Mouse (Mus musculus): ENCODE measurements around the gene Aldh6a1. TPM values are rescaled to one million over a fixed set of nuclear protein-coding genes. Genes with fewer than 3 reads are reported as not detected.
A peak's percentile ranks its signal among the peaks of the same experiment; 100 is the strongest.

The Aldh6a1 gene
- polyA plus RNA-seq, 1 experiment from 2014 or later, result 60.5 TPM

GRCm38 (mm10) chr12:84462856-84463255 is 12.1 kb upstream of the Aldh6a1 start:
- WGBS, result 96% methylated on average over 3 of the region's 3 CpGs
- Histone ChIP-seq H3K36me3 (ENCODE audit: control insufficient read depth, insufficient read depth, low read length) (peaks cover 74% of the 10 kb centered on the region), H3K27me3 (ENCODE audit: control insufficient read depth, insufficient read depth, low read length) (no peaks in the 10 kb centered on the region), H3K4me1 (ENCODE audit: control insufficient read depth in 2 of 2, insufficient read depth in 2 of 2, low read length in 2 of 2) (no peaks in the 10 kb centered on the region), H3K4me3 (ENCODE audit: control insufficient read depth in 1 of 2, insufficient read depth in 1 of 2, low read depth in 1 of 2, low read length in 2 of 2) (no peak overlapping the region), H3K9me3 (ENCODE audit: control insufficient read depth, low read length) (no peaks in the 10 kb centered on the region), H3K4me2 (ENCODE audit: low read length) (no peak overlapping the region), H3K27ac (replicated peaks in 1 of 2; ENCODE audit: control insufficient read depth in 1 of 2, insufficient read depth in 1 of 2, low read depth in 2 of 2, low read length in 2 of 2) (no peak overlapping the region), H3K9ac (ENCODE audit: low read length) (no peak overlapping the region)
- ATAC-seq (ENCODE audit: insufficient number of reproducible peaks, insufficient read depth, low FRiP score, low read depth), result no peak

DNA sequence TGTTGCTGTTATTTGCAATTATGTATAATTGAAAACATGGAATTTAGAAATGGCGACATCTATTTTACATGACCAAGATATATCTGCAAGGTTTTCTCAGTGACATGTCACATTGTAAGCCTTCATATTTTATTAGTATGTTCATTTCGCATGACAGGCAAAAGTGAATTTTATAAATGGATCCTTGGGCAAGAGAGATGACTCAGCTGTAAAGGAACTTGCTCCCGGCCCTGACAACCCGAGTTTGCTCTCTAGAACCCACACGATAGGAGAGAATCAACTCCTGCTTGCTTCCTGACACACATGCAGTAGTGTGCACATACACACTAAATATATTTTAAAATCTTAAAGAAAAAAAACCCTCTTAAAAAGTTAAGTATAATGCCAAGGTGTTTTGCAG is 10.6 kb upstream of the Aldh6a1 start:
- H3K9ac ChIP-seq (ENCODE audit: low read length), result no peak overlapping the region
- no peak overlapping the region for H3K27ac ChIP-seq (replicated peaks in 1 of 2; ENCODE audit: control insufficient read depth in 1 of 2, insufficient read depth in 1 of 2, low read depth in 2 of 2, low read length in 2 of 2)
- H3K9me3 ChIP-seq (ENCODE audit: control insufficient read depth, low read length), result no peaks in the 10 kb centered on the region
- H3K4me3 ChIP-seq (ENCODE audit: control insufficient read depth in 1 of 2, insufficient read depth in 1 of 2, low read depth in 1 of 2, low read length in 2 of 2), result no peak overlapping the region
- no peaks in the 10 kb centered on the region for H3K4me1 ChIP-seq (ENCODE audit: control insufficient read depth in 2 of 2, insufficient read depth in 2 of 2, low read length in 2 of 2)
- no peaks in the 10 kb centered on the region for H3K27me3 ChIP-seq (ENCODE audit: control insufficient read depth, insufficient read depth, low read length)
- WGBS, result 87% methylated on average over 5 of the region's 5 CpGs
- peaks cover 77% of the 10 kb centered on the region for H3K36me3 ChIP-seq (ENCODE audit: control insufficient read depth, insufficient read depth, low read length)
- no peak overlapping the region for H3K4me2 ChIP-seq (ENCODE audit: low read length)
- no peak for ATAC-seq (ENCODE audit: insufficient number of reproducible peaks, insufficient read depth, low FRiP score, low read depth)

DNA sequence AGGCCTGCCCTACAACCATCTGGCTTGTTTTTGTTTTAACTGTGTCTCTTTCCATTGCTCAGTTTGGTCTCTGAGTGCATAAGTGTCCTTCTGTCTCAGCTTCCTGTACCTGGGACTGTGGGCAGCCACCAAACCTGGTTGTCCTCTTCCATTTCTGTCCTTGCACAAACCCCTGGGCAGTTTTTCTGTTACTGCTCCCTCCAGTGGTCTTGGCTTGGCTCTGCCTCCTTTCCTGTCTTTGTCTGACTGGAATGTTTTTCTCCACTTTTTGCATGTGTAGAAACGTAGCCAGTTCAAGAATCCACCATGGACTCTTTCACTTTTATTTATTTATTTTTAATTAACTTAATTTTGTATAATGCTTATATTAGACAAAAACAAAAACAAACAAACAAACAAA is 9.0 kb upstream of the Aldh6a1 start:
- Histone ChIP-seq H3K4me3 (ENCODE audit: control insufficient read depth in 1 of 2, insufficient read depth in 1 of 2, low read depth in 1 of 2, low read length in 2 of 2) (no peak overlapping the region), H3K27me3 (ENCODE audit: control insufficient read depth, insufficient read depth, low read length) (no peaks in the 10 kb centered on the region), H3K4me2 (ENCODE audit: low read length) (no peak overlapping the region), H3K27ac (replicated peaks in 1 of 2; ENCODE audit: control insufficient read depth in 1 of 2, insufficient read depth in 1 of 2, low read depth in 2 of 2, low read length in 2 of 2) (no peak overlapping the region), H3K9ac (ENCODE audit: low read length) (no peak overlapping the region), H3K9me3 (ENCODE audit: control insufficient read depth, low read length) (no peaks in the 10 kb centered on the region), H3K4me1 (ENCODE audit: control insufficient read depth in 2 of 2, insufficient read depth in 2 of 2, low read length in 2 of 2) (no peaks in the 10 kb centered on the region), H3K36me3 (ENCODE audit: control insufficient read depth, insufficient read depth, low read length) (peaks cover 71% of the 10 kb centered on the region)
- WGBS, result 73% methylated on average over 1 of the region's 1 CpGs
- ATAC-seq (ENCODE audit: insufficient number of reproducible peaks, insufficient read depth, low FRiP score, low read depth), result no peak

DNA sequence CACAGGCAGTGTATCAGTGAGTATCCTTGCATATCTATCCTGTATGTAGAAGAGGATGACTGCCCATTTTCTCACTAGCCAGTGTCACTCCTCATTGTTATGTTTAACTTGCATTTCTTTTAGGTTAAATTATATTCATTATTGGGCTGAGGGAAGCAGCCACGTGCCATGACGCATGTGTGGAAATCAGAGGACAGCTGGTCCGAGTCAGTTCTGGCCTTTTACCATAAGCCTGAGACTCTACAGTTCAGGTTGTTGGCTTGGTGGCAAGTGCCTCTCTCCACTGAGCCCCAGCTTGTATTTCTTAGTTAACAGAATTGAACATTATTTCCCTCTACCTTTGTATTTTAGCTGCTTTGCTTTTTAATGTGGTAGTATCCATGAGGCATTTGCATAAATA is 6.1 kb upstream of the Aldh6a1 start:
- peaks cover 43% of the 10 kb centered on the region for H3K36me3 ChIP-seq (ENCODE audit: control insufficient read depth, insufficient read depth, low read length)
- WGBS, result 86% methylated on average over 3 of the region's 3 CpGs
- H3K9me3 ChIP-seq (ENCODE audit: control insufficient read depth, low read length), result no peaks in the 10 kb centered on the region
- no peak overlapping the region for H3K4me3 ChIP-seq (ENCODE audit: control insufficient read depth in 1 of 2, insufficient read depth in 1 of 2, low read depth in 1 of 2, low read length in 2 of 2)
- no peaks in the 10 kb centered on the region for H3K27me3 ChIP-seq (ENCODE audit: control insufficient read depth, insufficient read depth, low read length)
- no peak overlapping the region for H3K27ac ChIP-seq (replicated peaks in 1 of 2; ENCODE audit: control insufficient read depth in 1 of 2, insufficient read depth in 1 of 2, low read depth in 2 of 2, low read length in 2 of 2)
- ATAC-seq (ENCODE audit: insufficient number of reproducible peaks, insufficient read depth, low FRiP score, low read depth), result no peak
- no peak overlapping the region for H3K9ac ChIP-seq (ENCODE audit: low read length)
- H3K4me2 ChIP-seq (ENCODE audit: low read length), result no peak overlapping the region
- H3K4me1 ChIP-seq (ENCODE audit: control insufficient read depth in 2 of 2, insufficient read depth in 2 of 2, low read length in 2 of 2), result peaks cover 0 to 11% of the 10 kb centered on the region in 2 experiments; a peak in 1 of 4 replicates

GRCm38 (mm10) chr12:84451801-84452200 is 997 bp upstream of the Aldh6a1 start:
- peak overlapping the region; percentile 80 for H3K9ac ChIP-seq (ENCODE audit: low read length)
- no peaks in the 10 kb centered on the region for H3K9me3 ChIP-seq (ENCODE audit: control insufficient read depth, low read length)
- peak overlapping the region; percentile 97 for H3K4me2 ChIP-seq (ENCODE audit: low read length)
- no peaks in the 10 kb centered on the region for H3K27me3 ChIP-seq (ENCODE audit: control insufficient read depth, insufficient read depth, low read length)
- H3K4me1 ChIP-seq (ENCODE audit: control insufficient read depth in 2 of 2, insufficient read depth in 2 of 2, low read length in 2 of 2), result peaks cover 2 to 20% of the 10 kb centered on the region in 2 experiments
- WGBS, result 2% methylated on average over 11 of the region's 11 CpGs
- peaks cover 2% of the 10 kb centered on the region; the same call in 1 of the 2 replicates for H3K36me3 ChIP-seq (ENCODE audit: control insufficient read depth, insufficient read depth, low read length)
- peak overlapping the region; percentile 77 to 82 for H3K4me3 ChIP-seq (ENCODE audit: control insufficient read depth in 1 of 2, insufficient read depth in 1 of 2, low read depth in 1 of 2, low read length in 2 of 2)
- peak overlapping the region; percentile 67 to 82 for H3K27ac ChIP-seq (replicated peaks in 1 of 2; ENCODE audit: control insufficient read depth in 1 of 2, insufficient read depth in 1 of 2, low read depth in 2 of 2, low read length in 2 of 2)
- no peak for ATAC-seq (ENCODE audit: insufficient number of reproducible peaks, insufficient read depth, low FRiP score, low read depth)

DNA sequence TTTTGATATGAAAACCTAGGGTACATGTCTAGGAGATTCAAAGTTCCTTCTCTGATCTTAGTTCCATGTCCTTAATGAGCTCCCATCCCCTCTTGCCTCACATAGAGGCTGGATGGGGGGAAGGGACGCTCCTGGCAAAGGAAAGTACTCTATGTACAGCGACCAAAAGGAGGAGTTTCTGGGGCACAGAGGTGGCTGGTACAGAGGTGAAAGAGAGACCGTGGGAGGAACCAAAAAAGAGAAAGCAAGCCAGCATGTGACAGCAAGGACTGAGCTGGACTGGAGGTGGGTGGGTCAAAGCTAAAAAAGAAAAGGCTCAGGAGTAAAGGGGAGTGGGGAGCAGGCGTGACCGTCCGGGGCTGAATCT is 470 bp downstream of the Aldh6a1 start:
- H3K9me3 ChIP-seq (ENCODE audit: control insufficient read depth, low read length), result no peaks in the 10 kb centered on the region
- H3K36me3 ChIP-seq (ENCODE audit: control insufficient read depth, insufficient read depth, low read length), result no peaks in the 10 kb centered on the region
- no peak for ATAC-seq (ENCODE audit: insufficient number of reproducible peaks, insufficient read depth, low FRiP score, low read depth)
- H3K27me3 ChIP-seq (ENCODE audit: control insufficient read depth, insufficient read depth, low read length), result no peaks in the 10 kb centered on the region
- peaks cover 2 to 20% of the 10 kb centered on the region in 2 experiments for H3K4me1 ChIP-seq (ENCODE audit: control insufficient read depth in 2 of 2, insufficient read depth in 2 of 2, low read length in 2 of 2)
- H3K27ac ChIP-seq (replicated peaks in 1 of 2; ENCODE audit: control insufficient read depth in 1 of 2, insufficient read depth in 1 of 2, low read depth in 2 of 2, low read length in 2 of 2), result peak overlapping the region; percentile 82 to 87
- H3K4me2 ChIP-seq (ENCODE audit: low read length), result peak overlapping the region; percentile 97
- peak overlapping the region; percentile 81 to 82 for H3K4me3 ChIP-seq (ENCODE audit: control insufficient read depth in 1 of 2, insufficient read depth in 1 of 2, low read depth in 1 of 2, low read length in 2 of 2)
- H3K9ac ChIP-seq (ENCODE audit: low read length), result peak overlapping the region; percentile 70
- 0% methylated on average over 6 of the region's 6 CpGs for WGBS

GRCm38 (mm10) chr12:84449887-84450286 is 917 bp downstream of the Aldh6a1 start:
- WGBS, result 28% methylated on average over 10 of the region's 10 CpGs
- no peaks in the 10 kb centered on the region for H3K36me3 ChIP-seq (ENCODE audit: control insufficient read depth, insufficient read depth, low read length)
- H3K4me2 ChIP-seq (ENCODE audit: low read length), result peak overlapping the region; percentile 97
- peaks cover 2 to 20% of the 10 kb centered on the region in 2 experiments for H3K4me1 ChIP-seq (ENCODE audit: control insufficient read depth in 2 of 2, insufficient read depth in 2 of 2, low read length in 2 of 2)
- H3K27ac ChIP-seq (replicated peaks in 1 of 2; ENCODE audit: control insufficient read depth in 1 of 2, insufficient read depth in 1 of 2, low read depth in 2 of 2, low read length in 2 of 2), result peak overlapping the region in 1 of 2 experiments; percentile 82; a peak in 2 of 4 replicates
- H3K9me3 ChIP-seq (ENCODE audit: control insufficient read depth, low read length), result no peaks in the 10 kb centered on the region
- peak overlapping the region; percentile 70 for H3K9ac ChIP-seq (ENCODE audit: low read length)
- peak overlapping the region in 1 of 2 experiments; percentile 82; a peak in 2 of 4 replicates for H3K4me3 ChIP-seq (ENCODE audit: control insufficient read depth in 1 of 2, insufficient read depth in 1 of 2, low read depth in 1 of 2, low read length in 2 of 2)
- no peak for ATAC-seq (ENCODE audit: insufficient number of reproducible peaks, insufficient read depth, low FRiP score, low read depth)
- no peaks in the 10 kb centered on the region for H3K27me3 ChIP-seq (ENCODE audit: control insufficient read depth, insufficient read depth, low read length)

DNA sequence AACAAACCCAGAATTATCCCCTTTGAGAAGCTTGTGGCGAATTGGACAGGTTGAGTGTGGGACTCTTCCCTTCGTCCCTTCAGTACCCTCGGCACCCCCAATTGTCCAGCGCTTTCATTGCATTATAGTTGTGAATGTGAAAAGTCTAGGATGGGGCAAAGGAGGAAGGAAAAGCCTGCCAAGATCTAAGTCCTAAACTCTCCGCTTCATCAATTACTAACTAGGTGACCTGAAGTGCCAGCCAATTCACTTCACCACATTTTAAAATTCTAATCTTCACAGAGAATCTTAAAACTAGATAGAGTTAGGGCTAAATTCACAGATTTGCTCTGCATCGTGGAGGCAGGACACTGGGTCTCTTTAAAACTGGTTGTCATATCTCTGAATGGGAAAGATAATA is 2.6 kb downstream of the Aldh6a1 start:
- H3K36me3 ChIP-seq (ENCODE audit: control insufficient read depth, insufficient read depth, low read length), result no peaks in the 10 kb centered on the region
- ATAC-seq (ENCODE audit: insufficient number of reproducible peaks, insufficient read depth, low FRiP score, low read depth), result no peak
- no peak overlapping the region for H3K27ac ChIP-seq (replicated peaks in 1 of 2; ENCODE audit: control insufficient read depth in 1 of 2, insufficient read depth in 1 of 2, low read depth in 2 of 2, low read length in 2 of 2)
- no peak overlapping the region for H3K4me2 ChIP-seq (ENCODE audit: low read length)
- no peak overlapping the region for H3K4me3 ChIP-seq (ENCODE audit: control insufficient read depth in 1 of 2, insufficient read depth in 1 of 2, low read depth in 1 of 2, low read length in 2 of 2)
- 78% methylated on average over 6 of the region's 6 CpGs for WGBS
- no peaks in the 10 kb centered on the region for H3K9me3 ChIP-seq (ENCODE audit: control insufficient read depth, low read length)
- H3K4me1 ChIP-seq (ENCODE audit: control insufficient read depth in 2 of 2, insufficient read depth in 2 of 2, low read length in 2 of 2), result peaks cover 2 to 20% of the 10 kb centered on the region in 2 experiments
- no peak overlapping the region for H3K9ac ChIP-seq (ENCODE audit: low read length)
- no peaks in the 10 kb centered on the region for H3K27me3 ChIP-seq (ENCODE audit: control insufficient read depth, insufficient read depth, low read length)
